Mouse (Mus musculus): ENCODE measurements around the gene Rhoj. TPM values are rescaled to one million over a fixed set of nuclear protein-coding genes. Genes with fewer than 3 reads are reported as not detected.

The Rhoj gene
- total and polyA plus RNA-seq, 3 experiments, result not detected

DNA sequence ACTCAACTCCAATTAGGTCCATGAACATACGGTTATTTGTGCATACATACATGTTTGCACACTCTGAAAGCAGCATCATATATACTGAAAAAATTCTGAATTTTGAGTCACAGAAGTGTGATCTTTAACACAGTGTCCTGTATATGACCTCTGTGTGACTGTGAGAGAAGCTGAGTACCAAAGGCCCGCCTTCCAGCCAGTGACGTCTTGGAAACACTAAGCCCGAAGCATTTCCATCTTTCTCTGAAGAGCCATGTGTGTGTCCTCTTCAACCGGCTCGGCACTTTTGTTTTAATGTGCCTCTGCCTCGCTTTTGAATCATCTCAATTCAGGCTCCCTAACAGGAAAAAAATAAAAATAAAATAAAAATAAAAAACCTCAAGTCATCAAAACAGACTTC lies 43.7 kb downstream of the Rhoj start:
- H3K9me3 ChIP-seq (replicated peaks; ENCODE audit: low read length), result no peaks in the 10 kb centered on the region
- in situ Hi-C loops (cut with MboI; ENCODE audit: low pct_ligation_motif_present, low pct_unique_long_range_greater_than_20kb, low sequenced_read_pairs), result no loop called here
- no peak overlapping the region for H3K4me2 ChIP-seq (ENCODE audit: insufficient read depth, low read depth, poor library complexity, severe bottlenecking)
- TF ChIP-seq ETS1 (conservative IDR thresholded peaks at IDR 0.05; ENCODE audit: low read depth, low read length), result no peak
- TF ChIP-seq MEF2A (IDR thresholded peaks at IDR 0.05; ENCODE audit: borderline replicate concordance, low read depth, low read length), result no peak
- TF ChIP-seq ELF1 (IDR thresholded peaks at IDR 0.05; ENCODE audit: low read depth, low read length), result no peak
- TF ChIP-seq ZKSCAN1 (IDR thresholded peaks at IDR 0.05; ENCODE audit: borderline replicate concordance, low read depth, low read length), result no peak
- TF ChIP-seq POLR2AphosphoS2 (IDR thresholded peaks at IDR 0.05; ENCODE audit: low read depth, low read length), result no peak
- no peak for TF ChIP-seq MXI1 (IDR thresholded peaks at IDR 0.05; ENCODE audit: low read depth, low read length)
- TF ChIP-seq CTCF (conservative IDR thresholded peaks at IDR 0.05 in 1 of 2, IDR thresholded peaks at IDR 0.05 in 1 of 2; ENCODE audit: low read depth in 2 of 2, low read length in 2 of 2), result no peak
- no peak for DNase-seq (ENCODE audit: extremely low read depth)
- no peaks in the 10 kb centered on the region for H3K79me2 ChIP-seq (replicated peaks; ENCODE audit: control insufficient read depth, extremely low read depth, insufficient read depth, poor library complexity, severe bottlenecking)
- H3K4me1 ChIP-seq (ENCODE audit: control insufficient read depth in 1 of 2, insufficient read depth in 2 of 2), result peaks cover 0 to 13% of the 10 kb centered on the region in 2 experiments; a peak in 2 of 4 replicates
- dilution Hi-C loops (cut with MboI; ENCODE audit: extremely low pct_ligation_motif_present, extremely low pct_unique_long_range_greater_than_20kb, low sequenced_read_pairs), result no loop called here
- H3K27ac ChIP-seq (ENCODE audit: insufficient read depth, low read depth), result no peak overlapping the region
- H3K36me3 ChIP-seq (replicated peaks in 1 of 2; ENCODE audit: control insufficient read depth in 1 of 2, insufficient read depth in 1 of 2, low read length in 1 of 2), result no peaks in the 10 kb centered on the region
- H3K27me3 ChIP-seq (replicated peaks), result no peaks in the 10 kb centered on the region
- no peak overlapping the region for H3K9ac ChIP-seq (ENCODE audit: insufficient read depth, low read depth)
- no peak overlapping the region for H3K4me3 ChIP-seq (replicated peaks in 1 of 3; ENCODE audit: low read depth in 2 of 3, low read length in 2 of 3, poor library complexity in 1 of 3)

DNA sequence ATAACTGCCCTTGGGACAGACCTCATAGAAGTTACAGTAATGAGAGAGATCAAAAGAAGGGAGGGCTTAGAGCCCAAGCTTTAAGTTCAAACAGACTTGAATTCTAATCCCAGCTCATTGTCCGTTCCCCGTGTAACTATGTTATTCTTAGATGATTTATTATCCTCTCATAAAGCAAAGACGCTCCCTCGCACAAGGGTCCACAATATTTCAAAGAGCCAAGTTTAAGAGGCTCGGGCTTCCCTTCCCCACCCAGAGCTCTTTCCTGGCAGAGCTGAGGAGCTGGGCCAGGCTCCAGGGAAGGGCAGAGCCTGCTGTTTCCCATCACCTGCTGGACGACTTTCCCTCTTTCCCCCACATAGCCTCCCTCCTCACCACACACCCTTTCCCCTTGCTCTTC lies 44.3 kb downstream of the Rhoj start:
- no peak for TF ChIP-seq NELFE (IDR thresholded peaks at IDR 0.05; ENCODE audit: low read depth, low read length)
- no peak for TF ChIP-seq HCFC1 (IDR thresholded peaks at IDR 0.05; ENCODE audit: low read depth, low read length)
- TF ChIP-seq NRF1 (IDR thresholded peaks at IDR 0.05; ENCODE audit: low read depth, low read length), result no peak
- TF ChIP-seq MXI1 (IDR thresholded peaks at IDR 0.05; ENCODE audit: low read depth, low read length), result no peak
- no peak for TF ChIP-seq EP300 (IDR thresholded peaks at IDR 0.05; ENCODE audit: low read length)
- no peak for TF ChIP-seq USF1 (IDR thresholded peaks at IDR 0.05; ENCODE audit: low read depth, low read length)
- TF ChIP-seq POLR2AphosphoS2 (IDR thresholded peaks at IDR 0.05; ENCODE audit: low read depth, low read length), result no peak
- TF ChIP-seq GABPA (IDR thresholded peaks at IDR 0.05; ENCODE audit: insufficient replicate concordance, low read depth, low read length), result no peak
- TF ChIP-seq SIN3A (IDR thresholded peaks at IDR 0.05; ENCODE audit: low read length), result no peak
- Histone ChIP-seq H3K9me3 (replicated peaks; ENCODE audit: low read length) (no peaks in the 10 kb centered on the region), H3K9ac (ENCODE audit: insufficient read depth, low read depth) (no peak overlapping the region), H3K4me1 (ENCODE audit: control insufficient read depth in 1 of 2, insufficient read depth in 2 of 2) (peaks cover 0 to 13% of the 10 kb centered on the region in 2 experiments; a peak in 2 of 4 replicates), H3K4me2 (ENCODE audit: insufficient read depth, low read depth, poor library complexity, severe bottlenecking) (peak overlapping the region; percentile 16; the same call in 1 of the 2 replicates), H3K4me3 (replicated peaks in 1 of 3; ENCODE audit: low read depth in 2 of 3, low read length in 2 of 3, poor library complexity in 1 of 3) (no peak overlapping the region), H3K27ac (ENCODE audit: insufficient read depth, low read depth) (no peak overlapping the region), H3K36me3 (replicated peaks in 1 of 2; ENCODE audit: control insufficient read depth in 1 of 2, insufficient read depth in 1 of 2, low read length in 1 of 2) (no peaks in the 10 kb centered on the region), H3K27me3 (replicated peaks) (no peaks in the 10 kb centered on the region), H3K79me2 (replicated peaks; ENCODE audit: control insufficient read depth, extremely low read depth, insufficient read depth, poor library complexity, severe bottlenecking) (no peaks in the 10 kb centered on the region)
- no peak for DNase-seq (ENCODE audit: extremely low read depth)
- dilution Hi-C loops (cut with MboI; ENCODE audit: extremely low pct_ligation_motif_present, extremely low pct_unique_long_range_greater_than_20kb, low sequenced_read_pairs) (no loop called here), in situ Hi-C loops (cut with MboI; ENCODE audit: low pct_ligation_motif_present, low pct_unique_long_range_greater_than_20kb, low sequenced_read_pairs) (no loop called here)

DNA sequence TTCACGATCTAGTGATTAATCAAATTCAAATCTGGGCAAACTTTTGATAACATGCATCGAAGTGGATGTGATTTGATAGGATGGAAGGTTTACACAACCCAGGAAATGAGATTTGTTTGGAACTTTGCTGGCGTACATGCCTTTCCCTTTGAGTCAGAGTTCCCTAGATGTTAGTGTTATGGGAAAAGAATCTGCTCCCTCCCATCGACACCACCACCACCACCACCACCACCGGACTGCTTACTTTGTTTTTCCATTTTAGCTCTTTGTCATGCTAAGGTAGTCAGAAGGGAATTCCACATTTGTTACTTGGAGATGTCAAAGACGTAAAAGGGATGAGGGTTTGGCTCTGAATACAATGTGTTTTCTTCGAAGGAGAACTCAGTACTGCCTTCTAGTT lies 46.2 kb downstream of the Rhoj start:
- H3K4me2 ChIP-seq (ENCODE audit: insufficient read depth, low read depth, poor library complexity, severe bottlenecking), result no peak overlapping the region
- H3K9ac ChIP-seq (ENCODE audit: insufficient read depth, low read depth), result no peak overlapping the region
- H3K9me3 ChIP-seq (replicated peaks; ENCODE audit: low read length), result no peaks in the 10 kb centered on the region
- no peak overlapping the region for H3K27ac ChIP-seq (ENCODE audit: insufficient read depth, low read depth)
- no peak for DNase-seq (ENCODE audit: extremely low read depth)
- TF ChIP-seq CHD2 (IDR thresholded peaks at IDR 0.05; ENCODE audit: low read length) (no peak), HCFC1 (IDR thresholded peaks at IDR 0.05; ENCODE audit: low read depth, low read length) (no peak), BHLHE40 (IDR thresholded peaks at IDR 0.05; ENCODE audit: low read depth, low read length) (no peak), NRF1 (IDR thresholded peaks at IDR 0.05; ENCODE audit: low read depth, low read length) (no peak), MAX (IDR thresholded peaks at IDR 0.05; ENCODE audit: low read length) (no peak), MXI1 (IDR thresholded peaks at IDR 0.05; ENCODE audit: low read depth, low read length) (no peak), USF1 (IDR thresholded peaks at IDR 0.05; ENCODE audit: low read depth, low read length) (no peak), ETS1 (conservative IDR thresholded peaks at IDR 0.05; ENCODE audit: low read depth, low read length) (no peak), TBP (conservative IDR thresholded peaks at IDR 0.05; ENCODE audit: low read depth, low read length) (no peak), USF2 (conservative IDR thresholded peaks at IDR 0.05; ENCODE audit: low read depth, low read length) (no peak), IRF4 (IDR thresholded peaks at IDR 0.05; ENCODE audit: low read depth, low read length) (no peak), RCOR1 (conservative IDR thresholded peaks at IDR 0.05; ENCODE audit: low read depth, low read length) (no peak), ZKSCAN1 (IDR thresholded peaks at IDR 0.05; ENCODE audit: borderline replicate concordance, low read depth, low read length) (no peak), ELF1 (IDR thresholded peaks at IDR 0.05; ENCODE audit: low read depth, low read length) (no peak), POLR2AphosphoS2 (IDR thresholded peaks at IDR 0.05; ENCODE audit: low read depth, low read length) (no peak), ZC3H11A (IDR thresholded peaks at IDR 0.05; ENCODE audit: low read depth, low read length) (no peak), SMC3 (IDR thresholded peaks at IDR 0.05; ENCODE audit: low read depth, low read length) (no peak), ZNF384 (IDR thresholded peaks at IDR 0.05; ENCODE audit: low read depth, low read length) (no peak), GABPA (IDR thresholded peaks at IDR 0.05; ENCODE audit: insufficient replicate concordance, low read depth, low read length) (no peak), MEF2A (IDR thresholded peaks at IDR 0.05; ENCODE audit: borderline replicate concordance, low read depth, low read length) (no peak)
- no peaks in the 10 kb centered on the region for H3K27me3 ChIP-seq (replicated peaks)
- H3K4me1 ChIP-seq (ENCODE audit: control insufficient read depth in 1 of 2, insufficient read depth in 2 of 2), result peaks cover 0 to 13% of the 10 kb centered on the region in 2 experiments; a peak in 2 of 4 replicates
- in situ Hi-C loops (cut with MboI; ENCODE audit: low pct_ligation_motif_present, low pct_unique_long_range_greater_than_20kb, low sequenced_read_pairs), result no loop called here
- no peaks in the 10 kb centered on the region for H3K36me3 ChIP-seq (replicated peaks in 1 of 2; ENCODE audit: control insufficient read depth in 1 of 2, insufficient read depth in 1 of 2, low read length in 1 of 2)
- no peaks in the 10 kb centered on the region for H3K79me2 ChIP-seq (replicated peaks; ENCODE audit: control insufficient read depth, extremely low read depth, insufficient read depth, poor library complexity, severe bottlenecking)
- dilution Hi-C loops (cut with MboI; ENCODE audit: extremely low pct_ligation_motif_present, extremely low pct_unique_long_range_greater_than_20kb, low sequenced_read_pairs), result no loop called here
- H3K4me3 ChIP-seq (replicated peaks in 1 of 3; ENCODE audit: low read depth in 2 of 3, low read length in 2 of 3, poor library complexity in 1 of 3), result no peak overlapping the region
